Mouse (Mus musculus): ENCODE results near the gene Nsmce4a. TPM values are rescaled to one million over a fixed set of nuclear protein-coding genes. Genes with fewer than 3 reads are reported as not detected.

Nsmce4a gene
- 58.5 and 73.5 TPM in 2 replicates for total RNA-seq (2014; rRNA removed)
- 20.8 and 24.7 TPM in 2 replicates for polyA plus RNA-seq (2012; rRNA removed)

- 75% methylated on average over 11 of the region's 11 CpGs for WGBS
- no peaks in the 10 kb centered on the region for H3K27me3 ChIP-seq (ENCODE audit: control insufficient read depth, insufficient read depth, low read length)
- H3K36me3 ChIP-seq (ENCODE audit: control insufficient read depth, insufficient read depth, low read length), result no peaks in the 10 kb centered on the region
- H3K27ac ChIP-seq (replicated peaks; ENCODE audit: insufficient read depth, low read depth, low read length), result no peak within 1 kb of the TSS
- no peaks in the 10 kb centered on the region for H3K79me2 ChIP-seq (ENCODE audit: control insufficient read depth, insufficient read depth, low read length)
- H3K4me3 ChIP-seq (ENCODE audit: insufficient read depth, low read depth, low read length), result no peak within 1 kb of the TSS
- TF ChIP-seq POLR2A (IDR thresholded peaks at IDR 0.05; ENCODE audit: extremely low read depth, insufficient read depth, low read length) (no peak), CTCF (IDR thresholded peaks at IDR 0.05; ENCODE audit: low read depth, low read length) (no peak)
- peaks cover 17% of the 10 kb centered on the region for H3K4me1 ChIP-seq (ENCODE audit: control insufficient read depth, insufficient read depth, low read length)
- no peak within 1 kb of the TSS for H3K9ac ChIP-seq (ENCODE audit: low read depth, low read length)
- DNase-seq (ENCODE audit: extremely low read depth, low read depth, low spot score), result no peak
Measured at GRCm38 (mm10) chr7:130572821-130573220, at the start of gene Nsmce4a. Gene Nsmce4a, minus strand, starts transcription at chr7:130573118.

GRCm38 (mm10) chr7:130622359-130622758, 49.4 kb upstream of the Nsmce4a start:
- Histone ChIP-seq H3K79me2 (ENCODE audit: control insufficient read depth, insufficient read depth, low read length) (peaks cover 7% of the 10 kb centered on the region; the same call in 1 of the 2 replicates), H3K9ac (ENCODE audit: low read depth, low read length) (no peak overlapping the region), H3K27me3 (ENCODE audit: control insufficient read depth, insufficient read depth, low read length) (no peaks in the 10 kb centered on the region), H3K4me3 (ENCODE audit: insufficient read depth, low read depth, low read length) (no peak overlapping the region), H3K36me3 (ENCODE audit: control insufficient read depth, insufficient read depth, low read length) (peaks cover 2% of the 10 kb centered on the region; the same call in 1 of the 2 replicates), H3K4me1 (ENCODE audit: control insufficient read depth, insufficient read depth, low read length) (no peaks in the 10 kb centered on the region), H3K27ac (replicated peaks; ENCODE audit: insufficient read depth, low read depth, low read length) (no peak overlapping the region)
- TF ChIP-seq POLR2A (IDR thresholded peaks at IDR 0.05; ENCODE audit: extremely low read depth, insufficient read depth, low read length) (no peak), CTCF (IDR thresholded peaks at IDR 0.05; ENCODE audit: low read depth, low read length) (no peak)
- DNase-seq (ENCODE audit: extremely low read depth, low read depth, low spot score), result no peak
- WGBS, result 89% methylated on average over 4 of the region's 4 CpGs

- H3K79me2 ChIP-seq (ENCODE audit: control insufficient read depth, insufficient read depth, low read length), result peaks cover 7% of the 10 kb centered on the region; the same call in 1 of the 2 replicates
- TF ChIP-seq CTCF (IDR thresholded peaks at IDR 0.05; ENCODE audit: low read depth, low read length), result no peak
- no peak for TF ChIP-seq POLR2A (IDR thresholded peaks at IDR 0.05; ENCODE audit: extremely low read depth, insufficient read depth, low read length)
- no peak overlapping the region for H3K27ac ChIP-seq (replicated peaks; ENCODE audit: insufficient read depth, low read depth, low read length)
- peaks cover 2% of the 10 kb centered on the region; the same call in 1 of the 2 replicates for H3K36me3 ChIP-seq (ENCODE audit: control insufficient read depth, insufficient read depth, low read length)
- no peaks in the 10 kb centered on the region for H3K4me1 ChIP-seq (ENCODE audit: control insufficient read depth, insufficient read depth, low read length)
- WGBS, result 74% methylated on average over 3 of the region's 3 CpGs
- no peak overlapping the region for H3K9ac ChIP-seq (ENCODE audit: low read depth, low read length)
- H3K4me3 ChIP-seq (ENCODE audit: insufficient read depth, low read depth, low read length), result no peak overlapping the region
- H3K27me3 ChIP-seq (ENCODE audit: control insufficient read depth, insufficient read depth, low read length), result no peaks in the 10 kb centered on the region
- no peak for DNase-seq (ENCODE audit: extremely low read depth, low read depth, low spot score)
Measured at GRCm38 (mm10) chr7:130621953-130622352, 49.0 kb upstream of the Nsmce4a start.

GRCm38 (mm10) chr7:130621068-130621467, 48.1 kb upstream of the Nsmce4a start:
- Histone ChIP-seq H3K9ac (ENCODE audit: low read depth, low read length) (no peak overlapping the region), H3K27ac (replicated peaks; ENCODE audit: insufficient read depth, low read depth, low read length) (no peak overlapping the region), H3K36me3 (ENCODE audit: control insufficient read depth, insufficient read depth, low read length) (peaks cover 2% of the 10 kb centered on the region; the same call in 1 of the 2 replicates), H3K79me2 (ENCODE audit: control insufficient read depth, insufficient read depth, low read length) (peaks cover 9% of the 10 kb centered on the region; the same call in 1 of the 2 replicates), H3K27me3 (ENCODE audit: control insufficient read depth, insufficient read depth, low read length) (no peaks in the 10 kb centered on the region), H3K4me3 (ENCODE audit: insufficient read depth, low read depth, low read length) (no peak overlapping the region), H3K4me1 (ENCODE audit: control insufficient read depth, insufficient read depth, low read length) (no peaks in the 10 kb centered on the region)
- 82% methylated on average over 2 of the region's 2 CpGs for WGBS
- DNase-seq (ENCODE audit: extremely low read depth, low read depth, low spot score), result no peak
- TF ChIP-seq CTCF (IDR thresholded peaks at IDR 0.05; ENCODE audit: low read depth, low read length), result no peak
- TF ChIP-seq POLR2A (IDR thresholded peaks at IDR 0.05; ENCODE audit: extremely low read depth, insufficient read depth, low read length), result no peak

- H3K36me3 ChIP-seq (ENCODE audit: control insufficient read depth, insufficient read depth, low read length), result no peaks in the 10 kb centered on the region; the same call in 1 of the 2 replicates
- H3K9ac ChIP-seq (ENCODE audit: low read depth, low read length), result no peak overlapping the region
- no peak overlapping the region for H3K4me3 ChIP-seq (ENCODE audit: insufficient read depth, low read depth, low read length)
- no peak overlapping the region for H3K27ac ChIP-seq (replicated peaks; ENCODE audit: insufficient read depth, low read depth, low read length)
- 97% methylated on average over 3 of the region's 3 CpGs for WGBS
- TF ChIP-seq POLR2A (IDR thresholded peaks at IDR 0.05; ENCODE audit: extremely low read depth, insufficient read depth, low read length), result no peak
- TF ChIP-seq CTCF (IDR thresholded peaks at IDR 0.05; ENCODE audit: low read depth, low read length), result no peak
- no peak for DNase-seq (ENCODE audit: extremely low read depth, low read depth, low spot score)
- H3K27me3 ChIP-seq (ENCODE audit: control insufficient read depth, insufficient read depth, low read length), result no peaks in the 10 kb centered on the region
- no peaks in the 10 kb centered on the region for H3K4me1 ChIP-seq (ENCODE audit: control insufficient read depth, insufficient read depth, low read length)
- peaks cover 15% of the 10 kb centered on the region; the same call in 1 of the 2 replicates for H3K79me2 ChIP-seq (ENCODE audit: control insufficient read depth, insufficient read depth, low read length)
Measured at GRCm38 (mm10) chr7:130617591-130617990, 44.7 kb upstream of the Nsmce4a start.

- TF ChIP-seq POLR2A (IDR thresholded peaks at IDR 0.05; ENCODE audit: extremely low read depth, insufficient read depth, low read length) (no peak), CTCF (IDR thresholded peaks at IDR 0.05; ENCODE audit: low read depth, low read length) (no peak)
- Histone ChIP-seq H3K79me2 (ENCODE audit: control insufficient read depth, insufficient read depth, low read length) (peaks cover 14% of the 10 kb centered on the region; the same call in 1 of the 2 replicates), H3K36me3 (ENCODE audit: control insufficient read depth, insufficient read depth, low read length) (peaks cover 3% of the 10 kb centered on the region; the same call in 1 of the 2 replicates), H3K27me3 (ENCODE audit: control insufficient read depth, insufficient read depth, low read length) (no peaks in the 10 kb centered on the region), H3K4me1 (ENCODE audit: control insufficient read depth, insufficient read depth, low read length) (no peaks in the 10 kb centered on the region), H3K9ac (ENCODE audit: low read depth, low read length) (no peak overlapping the region), H3K4me3 (ENCODE audit: insufficient read depth, low read depth, low read length) (no peak overlapping the region), H3K27ac (replicated peaks; ENCODE audit: insufficient read depth, low read depth, low read length) (no peak overlapping the region)
- 83% methylated on average over 4 of the region's 4 CpGs for WGBS
- DNase-seq (ENCODE audit: extremely low read depth, low read depth, low spot score), result no peak
Measured at GRCm38 (mm10) chr7:130613973-130614372, 41.1 kb upstream of the Nsmce4a start.

All from liver, adult 2 months (tissue).